Mouse (Mus musculus) embryo, embryonic 11 days (tissue): ENCODE data around the gene Tacr1.
A peak's percentile ranks its signal among the peaks of the same experiment; 100 is the strongest.

Experiments
- DNase-seq: peaks from one replicate; pipeline ENCODE4 v3.0.0-alpha.2; 2015

Gene Tacr1

DNA sequence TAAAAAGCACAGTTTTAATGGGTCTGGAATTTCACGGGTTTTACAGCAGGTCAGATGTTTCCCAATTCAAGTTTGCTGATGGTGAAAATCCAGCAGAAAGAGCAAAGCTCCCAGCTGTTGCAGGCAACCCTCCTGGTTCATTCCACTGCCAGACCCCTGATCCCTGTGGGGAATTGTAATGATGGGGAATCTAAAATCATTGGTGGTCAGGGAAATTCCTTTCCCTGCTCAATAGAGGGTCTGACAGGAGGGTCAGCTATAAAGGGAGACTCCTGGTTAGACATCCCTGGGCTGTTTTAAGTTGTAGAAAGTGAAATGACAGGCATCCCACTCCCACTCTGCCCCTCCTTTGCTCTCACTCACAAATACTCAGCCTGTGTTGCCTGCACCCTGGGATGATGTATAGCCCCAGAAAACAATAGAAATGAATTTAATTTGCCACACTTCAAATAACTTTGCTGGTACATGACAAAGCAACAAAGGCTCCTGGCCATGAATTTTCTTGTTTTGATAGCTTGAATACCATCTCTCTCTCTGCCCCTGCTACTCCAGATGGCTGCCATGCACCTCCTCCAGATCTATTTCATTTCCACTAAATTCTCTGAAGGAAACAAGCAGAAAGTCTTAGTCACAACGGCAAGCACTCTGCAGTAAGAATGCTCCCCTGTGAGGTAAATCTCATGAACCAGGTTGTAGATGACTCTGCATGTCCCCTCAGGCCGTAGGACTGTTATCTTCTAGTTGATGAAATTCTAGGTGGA, 123.2 kb downstream of the Tacr1 start:
- peak; percentile 25 for DNase-seq

GRCm38 (mm10) chr6:82528631-82529030, 126.5 kb downstream of the Tacr1 start:
- DNase-seq, result no peak

DNA sequence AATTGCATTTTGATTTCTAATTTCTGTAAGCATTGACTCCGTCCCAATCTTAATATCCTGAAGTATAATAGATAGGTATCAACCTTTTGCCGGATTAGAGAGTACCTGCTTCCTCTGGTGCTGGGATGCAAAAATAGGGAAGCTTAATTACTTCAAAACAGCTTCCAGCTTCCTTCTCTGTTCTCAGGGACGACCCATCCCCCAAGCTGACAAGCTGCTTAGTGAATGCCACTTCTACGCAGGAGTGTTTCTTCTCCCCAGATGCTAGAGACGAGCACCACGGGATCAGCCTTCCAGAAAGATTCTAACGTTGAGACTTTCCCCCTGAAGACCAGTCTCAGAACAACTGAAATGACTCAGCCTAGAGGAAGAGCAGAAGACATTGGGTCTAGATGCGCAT, 134.5 kb downstream of the Tacr1 start:
- DNase-seq, result no peak

DNA sequence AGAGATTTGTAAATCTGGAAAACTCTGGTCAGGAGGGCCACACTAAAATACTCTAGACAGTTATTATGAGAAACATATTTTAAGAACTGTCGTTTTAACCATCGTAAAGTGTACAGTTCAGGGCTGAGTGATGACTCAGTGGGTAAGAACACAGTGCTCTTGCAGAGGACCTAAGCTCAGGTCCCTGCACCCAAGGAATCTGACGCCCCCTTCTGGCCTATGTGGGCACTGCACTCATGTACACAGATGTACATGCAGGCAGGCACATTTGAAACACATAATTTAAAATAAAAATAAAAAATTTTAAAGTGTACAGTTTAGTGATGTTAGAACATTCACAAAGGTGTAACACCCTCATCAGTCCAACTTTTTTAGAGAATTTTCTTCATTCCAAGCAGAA, 147.1 kb downstream of the Tacr1 start:
- DNase-seq, result no peak

GRCm38 (mm10) chr6:82575445-82575844, 173.3 kb downstream of the Tacr1 start:
- no peak for DNase-seq

- no peak for DNase-seq
Observed at GRCm38 (mm10) chr6:82585396-82585795, 183.3 kb downstream of the Tacr1 start.

GRCm38 (mm10) chr6:82589387-82589786, 187.3 kb downstream of the Tacr1 start:
- no peak for DNase-seq

- DNase-seq, result no peak
Observed at GRCm38 (mm10) chr6:82595461-82596090, 193.4 kb downstream of the Tacr1 start.

DNA sequence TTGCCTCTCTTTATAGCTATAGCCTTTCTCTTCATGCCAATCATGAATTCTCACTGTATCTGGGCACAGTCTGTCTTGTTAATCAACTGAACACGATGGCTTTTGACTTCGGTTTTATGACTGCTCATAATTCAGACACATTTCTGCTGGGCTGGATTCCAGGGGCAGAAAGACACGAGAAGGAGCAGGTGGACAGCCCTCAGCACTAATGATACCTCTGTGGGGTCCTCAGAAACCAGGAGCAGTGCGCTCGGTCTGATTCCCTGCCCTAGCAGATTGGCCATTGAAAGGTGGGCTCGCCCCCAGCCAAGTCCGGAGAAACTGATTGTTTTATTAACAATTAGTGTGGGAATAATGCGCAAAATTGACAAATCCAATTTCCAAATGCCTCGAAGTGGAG, 201.1 kb downstream of the Tacr1 start:
- no peak for DNase-seq

DNA sequence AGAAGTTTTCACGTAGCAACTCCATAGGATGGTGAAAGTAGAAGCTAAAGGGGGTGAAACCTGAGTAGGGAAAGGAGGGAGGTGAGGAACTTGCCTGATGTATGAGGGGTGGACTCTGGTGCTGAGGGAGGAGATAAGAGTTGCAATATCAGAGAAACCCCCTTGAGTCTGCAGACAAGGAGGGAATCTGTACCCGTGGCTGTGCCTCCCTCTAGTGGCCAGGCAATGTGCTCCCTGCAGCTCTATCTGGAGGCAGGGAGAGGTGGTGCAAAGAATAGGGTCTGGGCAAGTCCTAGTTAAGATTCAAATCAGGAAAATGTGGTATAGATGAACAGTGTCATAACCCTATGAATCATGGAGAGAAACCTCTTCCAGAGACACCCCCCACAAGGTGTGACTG, 201.5 kb downstream of the Tacr1 start:
- peak; percentile 52 for DNase-seq

DNA sequence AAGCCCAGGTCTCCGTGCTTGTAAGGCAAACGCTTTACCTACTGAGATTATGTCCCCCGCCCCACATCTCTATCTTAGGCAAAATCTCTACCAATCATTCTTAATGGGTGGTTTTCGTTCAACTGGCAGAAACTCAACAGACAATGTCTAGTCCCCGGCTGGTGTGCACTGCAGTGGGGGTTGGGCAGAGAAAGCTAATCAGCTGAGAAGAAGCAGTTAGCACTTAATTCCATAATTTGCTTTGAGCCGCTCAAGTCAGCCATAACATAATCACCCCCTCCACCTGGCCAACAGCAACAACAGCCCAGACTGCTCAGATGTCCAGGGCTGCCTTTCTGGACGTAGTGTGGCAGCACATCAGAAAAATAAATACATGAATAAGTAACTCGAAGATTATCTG, 202.7 kb downstream of the Tacr1 start:
- DNase-seq, result no peak

DNA sequence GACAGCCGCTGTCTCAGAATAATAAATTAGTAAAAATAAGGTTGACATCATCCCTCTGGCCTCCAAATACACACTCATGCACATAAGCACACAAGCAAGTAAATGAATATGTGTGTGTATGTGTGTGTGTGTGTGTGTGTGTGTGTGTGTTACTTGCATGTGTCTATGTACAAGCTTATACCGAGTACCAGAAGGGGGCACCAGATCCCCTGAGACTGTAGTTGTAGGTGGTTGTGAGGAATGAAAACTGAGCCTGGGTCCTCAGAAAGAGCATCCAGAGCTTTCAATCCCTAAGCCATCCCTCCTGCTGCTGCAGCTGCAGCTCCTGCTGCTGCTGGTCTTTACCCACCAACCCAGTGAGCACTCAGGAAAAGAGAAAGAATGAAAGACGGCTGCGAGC, 206.6 kb downstream of the Tacr1 start:
- no peak for DNase-seq

GRCm38 (mm10) chr6:82609339-82609926, 207.3 kb downstream of the Tacr1 start:
- DNase-seq, result peak; percentile 12
